Mouse (Mus musculus) forebrain, embryonic 14.5 days (tissue): ENCODE results near the gene Acbd4. TPM values are rescaled to one million over a fixed set of nuclear protein-coding genes. Genes with fewer than 3 reads are reported as not detected.
A peak's percentile ranks its signal among the peaks of the same experiment; 100 is the strongest.

Experiments used
- ATAC-seq: fragments of 200-750 bp; cut with Nextera tagmentation; 2 replicates; pipeline ENCODE4 v1.8.0; 2017; ENCODE audit warnings: mild to moderate bottlenecking, moderate library complexity
- DNase-seq: peaks from one replicate; pipeline ENCODE4 v3.0.0-alpha.2; 2015; ENCODE audit warnings: low spot score
- H3K27ac ChIP-seq: fragments of 300-500 bp; sonication (generic); 2 replicates; pipeline ENCODE4 v1.5.1; 2014; ENCODE audit warnings: low read depth, mild to moderate bottlenecking, control low read depth, low read length, moderate library complexity
- H3K27me3 ChIP-seq: fragments of 300-500 bp; sonication (generic); replicated peaks from 2 replicates; pipeline ENCODE4 v1.6.1; 2014; ENCODE audit warnings: low read length, control low read depth, mixed read lengths; ENCODE audit not compliant: control insufficient read depth, insufficient read depth
- H3K36me3 ChIP-seq: fragments of 300-500 bp; sonication (generic); 2 replicates; pipeline ENCODE4 v1.6.1; 2014; ENCODE audit warnings: low read length, control low read depth; ENCODE audit not compliant: control insufficient read depth, insufficient read depth
- H3K4me1 ChIP-seq: fragments of 300-500 bp; sonication (generic); 2 replicates; pipeline ENCODE4 v1.6.1; 2014; ENCODE audit warnings: antibody characterized with exemption, low read length, control low read depth; ENCODE audit not compliant: control insufficient read depth, insufficient read depth
- H3K4me2 ChIP-seq: fragments of 300-500 bp; sonication (generic); 2 replicates; pipeline ENCODE4 v1.6.1; 2014; ENCODE audit warnings: mild to moderate bottlenecking, control low read depth, low read length
- H3K4me3 ChIP-seq: fragments of 300-500 bp; sonication (generic); 2 replicates; pipeline ENCODE4 v1.5.1; 2014; ENCODE audit warnings: low read depth, low read length, control low read depth
- H3K9ac ChIP-seq: fragments of 300-500 bp; sonication (generic); 2 replicates; pipeline ENCODE4 v1.6.1; 2014; ENCODE audit warnings: mild to moderate bottlenecking, low read length, control low read depth, moderate library complexity
- H3K9me3 ChIP-seq: fragments of 300-500 bp; sonication (generic); replicated peaks from 2 replicates; pipeline ENCODE4 v1.6.1; 2016; ENCODE audit warnings: low read length, control low read depth, mixed read lengths; ENCODE audit not compliant: control insufficient read depth
- WGBS: fragments of 180-500 bp; shearing (Covaris S2); extraction: QIAGEN DNeasy Blood & Tissue Kit; methylation state at CpG from one replicate; pipeline ENCODE4 v1.1.7; 2014; 5-methylcytosine and 5-hydroxymethylcytosine counted together
- polyA plus RNA-seq: library from polyadenylated mRNA; unstranded; fragments of >200 nt; fragmentation: Nextera tagmentation; extraction: Ambion mirVana; gene quantifications from 2 replicates; pipeline ENCODE4 v1.2.1, GENCODE M21; 2014

Acbd4 gene
- polyA plus RNA-seq, 1 experiment from 2014 or later = 11.8 TPM

DNA sequence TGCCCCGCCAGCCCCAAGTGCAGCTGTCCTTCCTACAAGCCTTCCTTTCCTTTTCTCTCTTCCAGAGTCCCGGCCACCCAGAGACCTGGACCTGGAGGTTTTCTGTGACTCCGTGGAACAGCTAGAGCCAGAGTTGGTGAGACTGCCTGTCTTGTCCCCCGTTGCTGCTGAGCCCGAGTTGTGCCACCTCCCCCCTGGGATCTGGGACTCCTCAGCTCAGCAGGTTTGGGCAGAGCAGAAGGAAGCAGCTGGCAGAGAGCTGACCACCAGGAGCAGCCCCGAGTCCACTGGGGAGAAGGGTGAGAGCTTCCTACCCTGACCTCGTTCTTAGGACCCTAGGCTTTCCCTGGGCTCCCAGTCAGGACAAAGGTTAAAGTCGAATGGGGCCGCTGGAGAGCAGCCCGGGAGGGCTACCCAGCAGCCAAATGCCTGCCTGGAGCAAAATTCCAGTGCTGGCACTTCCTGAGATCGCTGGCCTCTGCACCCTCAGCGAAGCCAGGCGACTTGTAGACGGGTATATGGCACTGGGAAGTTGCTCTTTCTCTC, 3.8 kb downstream of the Acbd4 start:
- H3K9ac ChIP-seq = no peak overlapping the region
- no peak overlapping the region for H3K27ac ChIP-seq
- no peaks in the 10 kb centered on the region for H3K36me3 ChIP-seq
- H3K4me3 ChIP-seq = no peak overlapping the region
- 59% methylated on average over 13 of the region's 14 CpGs for WGBS
- H3K4me1 ChIP-seq = peaks cover 12% of the 10 kb centered on the region; the same call in 1 of the 2 replicates
- no peaks in the 10 kb centered on the region for H3K9me3 ChIP-seq
- DNase-seq (no peak), ATAC-seq (no peak)
- H3K27me3 ChIP-seq = peaks cover 19% of the 10 kb centered on the region
- H3K4me2 ChIP-seq = no peak overlapping the region

DNA sequence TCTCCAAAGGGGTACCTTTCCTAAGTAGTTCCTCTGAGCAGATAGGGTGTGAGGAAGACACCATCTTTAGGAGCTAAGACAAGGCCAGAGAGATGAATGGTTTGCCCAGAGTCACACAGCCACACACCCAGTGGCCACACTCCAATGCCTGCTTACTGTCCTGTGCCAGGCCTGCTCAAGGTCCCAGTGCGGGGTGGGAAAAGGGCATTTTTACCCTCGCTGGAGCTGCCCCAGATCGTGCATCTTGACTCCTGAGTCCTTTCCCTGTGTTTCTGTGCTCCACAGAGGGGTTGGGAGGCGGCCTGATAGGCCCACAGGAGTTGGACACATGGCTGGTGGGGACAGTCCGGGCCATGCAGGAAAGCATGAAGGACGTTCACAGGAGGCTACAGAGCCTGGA, 4.3 kb downstream of the Acbd4 start:
- no peak overlapping the region for H3K4me3 ChIP-seq
- no peaks in the 10 kb centered on the region for H3K36me3 ChIP-seq
- no peak overlapping the region for H3K27ac ChIP-seq
- no peak overlapping the region for H3K4me2 ChIP-seq
- H3K9ac ChIP-seq = no peak overlapping the region
- WGBS = 87% methylated on average over 6 of the region's 6 CpGs
- no peak for ATAC-seq
- H3K27me3 ChIP-seq = peaks cover 16% of the 10 kb centered on the region
- no peaks in the 10 kb centered on the region for H3K9me3 ChIP-seq
- DNase-seq = no peak
- H3K4me1 ChIP-seq = peaks cover 12% of the 10 kb centered on the region; the same call in 1 of the 2 replicates

DNA sequence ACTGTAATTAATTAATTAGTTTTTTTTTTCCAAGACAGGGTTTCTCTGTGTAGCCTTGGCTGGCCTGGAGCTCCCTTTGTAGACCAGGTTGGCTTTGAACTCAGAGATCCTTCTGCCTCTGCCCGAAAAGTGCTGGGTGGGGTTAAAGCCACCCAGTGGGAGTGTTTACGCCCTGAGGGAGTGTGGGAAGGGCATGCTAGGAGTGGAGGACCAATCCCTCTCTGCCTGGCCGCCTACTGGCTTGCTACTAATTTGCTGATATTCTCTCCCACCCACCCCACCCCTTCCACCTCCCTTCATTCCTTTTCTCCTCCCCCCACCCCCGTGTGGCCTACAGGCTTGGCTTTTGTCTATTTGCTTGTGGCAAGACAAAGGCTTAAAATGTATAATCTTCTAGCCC, 4.9 kb downstream of the Acbd4 start:
- Histone ChIP-seq H3K4me3 (no peak overlapping the region), H3K9me3 (no peaks in the 10 kb centered on the region), H3K4me2 (no peak overlapping the region), H3K27me3 (peaks cover 14% of the 10 kb centered on the region), H3K9ac (no peak overlapping the region), H3K36me3 (no peaks in the 10 kb centered on the region), H3K27ac (no peak overlapping the region), H3K4me1 (peaks cover 8% of the 10 kb centered on the region; the same call in 1 of the 2 replicates)
- ATAC-seq (no peak), DNase-seq (no peak)
- WGBS = 42% methylated on average over 4 of the region's 4 CpGs

DNA sequence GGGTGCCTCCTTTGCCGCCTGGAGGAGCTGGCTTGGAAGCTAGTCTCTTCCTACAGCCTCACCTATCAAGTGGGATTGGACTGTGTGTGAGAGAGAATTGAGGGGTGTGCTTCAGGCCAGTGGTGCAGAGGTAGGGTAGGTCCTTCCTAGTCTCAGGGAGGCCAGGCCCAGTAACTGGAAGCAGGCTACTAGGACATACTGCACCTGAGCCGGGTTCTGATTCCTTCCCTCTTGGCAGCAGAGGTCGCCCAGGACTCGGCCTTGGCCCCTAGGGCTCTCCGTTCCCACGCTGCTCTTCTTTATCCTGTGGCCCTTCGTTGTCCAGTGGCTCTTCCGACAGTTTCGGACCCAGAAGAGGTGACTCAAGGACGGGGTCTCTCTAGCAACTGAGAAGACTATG, 9.8 kb downstream of the Acbd4 start:
- Histone ChIP-seq H3K9ac (no peak overlapping the region), H3K4me3 (no peak overlapping the region), H3K27ac (no peak overlapping the region), H3K4me2 (peak overlapping the region; percentile 48; the same call in 1 of the 2 replicates), H3K4me1 (peaks cover 13% of the 10 kb centered on the region), H3K36me3 (no peaks in the 10 kb centered on the region), H3K9me3 (no peaks in the 10 kb centered on the region), H3K27me3 (peaks cover 22% of the 10 kb centered on the region)
- WGBS = 16% methylated on average over 10 of the region's 10 CpGs
- no peak for DNase-seq
- ATAC-seq = no peak

DNA sequence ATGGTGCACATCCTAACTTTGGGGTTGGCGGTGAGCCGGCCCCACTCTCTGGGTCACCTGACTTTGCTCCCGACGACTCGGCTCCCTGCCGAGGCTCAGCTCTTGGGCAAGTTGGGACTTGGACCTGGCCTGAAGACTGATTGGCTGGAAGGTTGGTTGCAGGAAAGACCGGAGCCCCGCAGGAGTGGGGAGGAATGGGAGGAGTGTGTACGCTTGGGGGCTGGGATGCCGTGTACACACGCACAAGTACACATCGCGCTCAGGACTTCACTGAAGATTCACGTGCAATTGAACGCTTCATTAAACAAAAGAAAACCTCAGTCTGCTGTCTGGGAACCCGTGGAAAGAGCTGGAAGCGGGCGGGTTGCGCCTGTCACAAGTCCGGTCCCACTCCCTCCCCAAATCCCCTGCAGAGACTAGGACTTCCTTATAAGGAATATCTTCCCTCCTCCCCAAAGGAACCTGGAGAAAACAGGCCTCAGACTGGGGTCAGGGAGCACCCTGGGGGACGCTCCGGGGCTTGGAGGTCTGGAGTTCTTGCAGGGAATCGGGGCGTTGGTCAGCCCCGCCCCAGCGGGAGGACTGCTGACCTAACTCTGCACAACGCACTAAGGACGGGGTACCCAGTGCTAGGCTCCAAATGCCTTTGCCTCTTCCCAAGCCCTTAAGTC, 10.5 kb downstream of the Acbd4 start:
- Histone ChIP-seq H3K4me1 (peaks cover 15% of the 10 kb centered on the region), H3K4me2 (peak overlapping the region; percentile 48), H3K27ac (no peak overlapping the region), H3K27me3 (peaks cover 22% of the 10 kb centered on the region), H3K9me3 (no peaks in the 10 kb centered on the region), H3K4me3 (peak overlapping the region; percentile 17), H3K36me3 (no peaks in the 10 kb centered on the region), H3K9ac (peak overlapping the region; percentile 18)
- ATAC-seq (no peak), DNase-seq (peak; percentile 31)
- WGBS = 2% methylated on average over 28 of the region's 28 CpGs

DNA sequence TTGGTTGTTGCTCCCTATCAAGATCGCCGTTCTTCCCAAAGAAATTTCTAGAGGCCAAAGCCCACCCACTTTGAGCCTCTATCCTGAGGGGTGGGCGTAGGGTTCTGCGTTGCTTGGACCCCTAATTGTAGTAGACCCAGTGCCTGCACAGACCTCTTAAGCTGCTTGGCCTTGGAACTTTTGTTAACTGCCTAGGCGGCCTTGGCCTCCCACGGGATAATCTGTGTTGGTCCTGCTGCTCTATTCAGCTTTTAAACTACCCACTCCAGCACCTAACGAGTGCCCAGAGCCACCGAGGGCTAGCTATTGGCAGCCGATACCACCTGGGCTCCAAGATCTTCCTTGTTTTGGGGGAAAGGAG, 11.1 kb downstream of the Acbd4 start:
- WGBS = 7% methylated on average over 9 of the region's 9 CpGs
- H3K4me2 ChIP-seq = peak overlapping the region; percentile 48
- peaks cover 22% of the 10 kb centered on the region for H3K27me3 ChIP-seq
- H3K9me3 ChIP-seq = no peaks in the 10 kb centered on the region
- peaks cover 16% of the 10 kb centered on the region for H3K4me1 ChIP-seq
- no peak overlapping the region for H3K27ac ChIP-seq
- H3K4me3 ChIP-seq = peak overlapping the region; percentile 17
- H3K9ac ChIP-seq = peak overlapping the region; percentile 18; the same call in 1 of the 2 replicates
- ATAC-seq = no peak
- DNase-seq = no peak
- H3K36me3 ChIP-seq = no peaks in the 10 kb centered on the region

DNA sequence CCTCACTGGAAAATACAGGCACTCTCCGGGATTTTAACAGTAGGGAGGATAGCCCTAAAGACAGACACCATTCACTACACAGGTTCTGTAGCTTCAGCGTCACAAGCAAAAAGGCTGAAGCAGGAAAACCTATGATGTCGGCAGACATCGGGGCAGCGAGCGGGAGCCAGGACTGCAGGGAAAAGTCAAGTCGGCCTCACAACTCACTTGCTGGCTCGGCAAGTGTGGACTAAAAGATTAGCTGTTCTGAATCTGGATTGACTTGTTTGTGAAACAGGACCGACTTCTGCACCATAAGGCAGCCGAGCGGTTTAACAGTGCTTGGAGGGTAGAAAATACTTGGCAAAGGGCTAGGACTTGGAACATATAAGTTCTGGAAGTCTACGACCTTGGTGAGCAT, 11.5 kb downstream of the Acbd4 start:
- no peak overlapping the region for H3K27ac ChIP-seq
- H3K36me3 ChIP-seq = no peaks in the 10 kb centered on the region
- DNase-seq (no peak), ATAC-seq (no peak)
- 0 out of 2 replicates have a peak overlapping the region, but pooled peaks have one; percentile 48 for H3K4me2 ChIP-seq
- no peak overlapping the region for H3K4me3 ChIP-seq
- no peak overlapping the region for H3K9ac ChIP-seq
- peaks cover 19% of the 10 kb centered on the region for H3K4me1 ChIP-seq
- H3K9me3 ChIP-seq = no peaks in the 10 kb centered on the region
- 28% methylated on average over 12 of the region's 12 CpGs for WGBS
- peaks cover 22% of the 10 kb centered on the region for H3K27me3 ChIP-seq

DNA sequence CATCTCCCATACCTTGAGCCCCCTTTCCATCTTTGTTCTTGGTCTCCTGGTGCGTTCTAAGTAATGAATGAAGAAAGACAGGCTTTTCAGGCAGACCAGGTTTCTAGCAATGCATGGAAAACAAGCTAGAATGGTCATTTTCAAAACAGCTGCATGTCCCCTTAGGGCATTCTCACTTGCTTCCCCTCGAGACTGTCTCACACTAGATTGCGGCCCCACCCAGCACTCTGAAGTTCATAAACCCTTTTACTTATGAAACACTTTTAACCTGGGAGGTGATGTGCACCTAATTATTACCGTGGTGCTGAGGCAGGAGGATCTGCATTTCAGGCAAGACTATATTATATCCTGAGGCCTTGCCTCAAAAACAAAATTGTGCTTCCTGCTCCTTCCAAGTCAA, 12.3 kb downstream of the Acbd4 start:
- no peaks in the 10 kb centered on the region for H3K36me3 ChIP-seq
- no peak overlapping the region for H3K9ac ChIP-seq
- ATAC-seq (no peak), DNase-seq (no peak)
- H3K4me2 ChIP-seq = no peak overlapping the region
- 76% methylated on average over 4 of the region's 4 CpGs for WGBS
- H3K4me3 ChIP-seq = no peak overlapping the region
- H3K27ac ChIP-seq = no peak overlapping the region
- peaks cover 26% of the 10 kb centered on the region for H3K4me1 ChIP-seq
- H3K27me3 ChIP-seq = peaks cover 22% of the 10 kb centered on the region
- H3K9me3 ChIP-seq = no peaks in the 10 kb centered on the region

DNA sequence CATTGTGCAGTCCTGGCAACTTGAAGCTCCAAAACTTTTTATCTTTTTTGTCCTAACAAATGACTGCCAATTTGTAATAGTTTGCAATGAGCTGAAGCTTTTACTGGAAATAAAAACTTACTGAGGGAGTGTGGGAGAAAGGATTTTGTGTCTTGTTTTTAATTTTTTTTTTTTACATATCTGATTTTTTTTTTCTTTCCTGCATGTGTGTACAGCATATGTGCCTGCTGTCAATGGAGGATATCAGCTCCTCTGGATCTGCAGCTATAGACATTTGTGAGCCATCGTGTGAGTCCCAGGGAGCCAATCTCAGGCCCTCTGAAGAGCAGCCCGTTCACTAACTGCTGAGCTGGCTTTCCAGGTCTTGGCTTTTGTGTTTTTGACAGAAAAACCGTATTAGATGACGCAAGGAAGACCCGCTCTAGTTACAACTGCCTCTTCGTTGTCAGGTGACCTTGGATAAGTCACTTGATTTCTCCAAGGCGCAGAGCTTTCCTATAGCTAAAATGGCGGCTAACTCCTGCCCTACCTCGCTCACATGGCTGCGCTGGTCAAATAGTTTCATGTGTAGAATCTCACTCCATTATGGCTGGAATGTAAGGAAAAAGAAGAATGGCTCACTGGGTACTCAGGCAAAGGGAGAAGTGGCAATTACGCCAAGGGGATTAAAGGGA, 12.9 kb downstream of the Acbd4 start:
- Histone ChIP-seq H3K4me1 (peaks cover 29% of the 10 kb centered on the region), H3K27ac (no peak overlapping the region), H3K4me2 (peak overlapping the region; percentile 63), H3K36me3 (no peaks in the 10 kb centered on the region), H3K9me3 (no peaks in the 10 kb centered on the region), H3K9ac (peak overlapping the region; percentile 73; the same call in 1 of the 2 replicates), H3K4me3 (peak overlapping the region; percentile 54), H3K27me3 (peaks cover 22% of the 10 kb centered on the region)
- no peak for DNase-seq
- 80% methylated on average over 11 of the region's 11 CpGs for WGBS
- ATAC-seq = no peak
